Mouse (Mus musculus) 416B (cell line): ENCODE data around the gene Olfm1.

Experiments
- DNase-seq: peaks from one replicate; pipeline ENCODE4 v3.0.0; 2011; ENCODE audit warnings: low read depth

Olfm1 gene

GRCm38 (mm10) chr2:28235129-28235528, 42.3 kb downstream of the Olfm1 start:
- no peak for DNase-seq

GRCm38 (mm10) chr2:28236447-28236846, 43.7 kb downstream of the Olfm1 start:
- DNase-seq, result no peak

- DNase-seq, result no peak
Observed at GRCm38 (mm10) chr2:28239616-28240015, 46.8 kb downstream of the Olfm1 start.

- no peak for DNase-seq
Observed at GRCm38 (mm10) chr2:28240920-28241319, 48.1 kb downstream of the Olfm1 start.

GRCm38 (mm10) chr2:28241520-28242221, 48.9 kb downstream of the Olfm1 start:
- no peak for DNase-seq

- peak; percentile 21 for DNase-seq
Observed at GRCm38 (mm10) chr2:28242222-28242543, 49.4 kb downstream of the Olfm1 start.

- peak; percentile 7 for DNase-seq
Observed at GRCm38 (mm10) chr2:28244667-28245395, 52.0 kb downstream of the Olfm1 start.

- DNase-seq, result no peak
Observed at GRCm38 (mm10) chr2:28246110-28246653, 53.4 kb downstream of the Olfm1 start.

GRCm38 (mm10) chr2:28247098-28247497, 54.3 kb downstream of the Olfm1 start:
- DNase-seq, result no peak

- DNase-seq, result no peak
Observed at GRCm38 (mm10) chr2:28252554-28252953, 59.8 kb downstream of the Olfm1 start.

- no peak for DNase-seq
Observed at GRCm38 (mm10) chr2:28256029-28256428, 63.2 kb downstream of the Olfm1 start.

GRCm38 (mm10) chr2:28261438-28261837, 68.6 kb downstream of the Olfm1 start:
- no peak for DNase-seq

GRCm38 (mm10) chr2:28267776-28268275, 75.0 kb downstream of the Olfm1 start:
- no peak for DNase-seq

- DNase-seq, result no peak
Observed at GRCm38 (mm10) chr2:28270561-28270960, 77.8 kb downstream of the Olfm1 start.

- no peak for DNase-seq
Observed at GRCm38 (mm10) chr2:28272218-28272965, 79.6 kb downstream of the Olfm1 start.

GRCm38 (mm10) chr2:28274006-28274405, 81.2 kb downstream of the Olfm1 start:
- no peak for DNase-seq

GRCm38 (mm10) chr2:28275345-28275744, 82.6 kb downstream of the Olfm1 start:
- no peak for DNase-seq

GRCm38 (mm10) chr2:28278150-28278549, 85.4 kb downstream of the Olfm1 start:
- no peak for DNase-seq

- no peak for DNase-seq
Observed at GRCm38 (mm10) chr2:28278853-28279252, 86.1 kb downstream of the Olfm1 start.
